Mouse (Mus musculus) cerebellum, postnatal 4 days (tissue): ENCODE results near the gene Gm20388.
A peak's percentile ranks its signal among the peaks of the same experiment; 100 is the strongest.

Experiments
- DNase-seq, 2 experiments: peaks; one replicate each; pipeline ENCODE4 v3.0.0; 2022; ENCODE audit warnings: low spot score in 2 of 2, mixed read lengths in 1 of 2

The Gm20388 gene

GRCm38 (mm10) chr8:124201706-124202105 is 4291.1 kb downstream of the Gm20388 start:
- DNase-seq, result no peak

DNA sequence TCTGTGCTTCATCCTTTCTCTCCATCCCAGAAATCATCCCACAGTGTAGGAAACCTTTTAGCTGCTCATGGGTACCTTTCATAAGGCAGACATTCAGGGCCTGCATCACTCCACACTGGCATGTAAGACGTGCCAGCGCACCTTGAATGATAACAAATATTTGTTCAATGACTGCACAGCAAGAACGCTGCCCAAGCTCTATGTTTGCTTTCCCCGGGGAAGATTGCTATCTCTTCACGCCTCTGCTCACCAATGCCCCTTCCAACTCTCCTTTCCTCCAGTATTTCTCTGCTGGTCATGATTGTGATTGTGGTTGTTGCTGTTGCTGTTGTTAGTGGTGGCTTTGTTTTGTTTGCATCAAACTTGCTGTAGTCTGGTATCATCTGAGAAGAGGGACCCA is 4292.3 kb downstream of the Gm20388 start:
- no peak for DNase-seq

- DNase-seq, result peak in 1 of 2 experiments; percentile 56
Measured at GRCm38 (mm10) chr8:124204001-124204601, 4293.5 kb downstream of the Gm20388 start.

DNA sequence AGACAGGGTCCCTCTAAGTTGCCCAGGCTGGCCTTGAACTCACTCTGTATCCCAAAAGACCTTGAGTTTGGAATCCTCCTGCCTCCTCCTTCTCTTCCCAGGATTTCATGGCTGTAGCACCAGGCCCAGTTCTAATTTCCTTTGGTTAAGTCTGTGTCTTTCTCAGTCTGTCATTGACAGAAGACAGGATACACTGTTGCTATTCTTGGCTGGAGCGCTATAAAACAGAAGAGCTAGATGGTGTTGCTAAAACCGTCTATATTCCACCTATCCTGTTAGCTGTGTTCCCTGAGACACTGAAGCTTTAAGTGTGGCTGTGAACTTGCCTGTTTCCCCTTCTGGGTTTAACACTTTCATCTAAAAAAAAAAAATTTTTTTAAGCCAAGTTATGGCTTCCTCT is 4301.5 kb downstream of the Gm20388 start:
- DNase-seq, result no peak

- DNase-seq, result no peak
Measured at GRCm38 (mm10) chr8:124216951-124217350, 4306.3 kb downstream of the Gm20388 start.

GRCm38 (mm10) chr8:124229883-124230282 is 4319.2 kb downstream of the Gm20388 start:
- no peak for DNase-seq

GRCm38 (mm10) chr8:124230496-124231175 is 4320.0 kb downstream of the Gm20388 start:
- DNase-seq, result no peak

GRCm38 (mm10) chr8:124231176-124231484 is 4320.5 kb downstream of the Gm20388 start, which contains the start of gene Galnt2:
Gene Galnt2, plus strand, starts transcription at chr8:124231391.
- peak; percentile 81 to 91 for DNase-seq

DNA sequence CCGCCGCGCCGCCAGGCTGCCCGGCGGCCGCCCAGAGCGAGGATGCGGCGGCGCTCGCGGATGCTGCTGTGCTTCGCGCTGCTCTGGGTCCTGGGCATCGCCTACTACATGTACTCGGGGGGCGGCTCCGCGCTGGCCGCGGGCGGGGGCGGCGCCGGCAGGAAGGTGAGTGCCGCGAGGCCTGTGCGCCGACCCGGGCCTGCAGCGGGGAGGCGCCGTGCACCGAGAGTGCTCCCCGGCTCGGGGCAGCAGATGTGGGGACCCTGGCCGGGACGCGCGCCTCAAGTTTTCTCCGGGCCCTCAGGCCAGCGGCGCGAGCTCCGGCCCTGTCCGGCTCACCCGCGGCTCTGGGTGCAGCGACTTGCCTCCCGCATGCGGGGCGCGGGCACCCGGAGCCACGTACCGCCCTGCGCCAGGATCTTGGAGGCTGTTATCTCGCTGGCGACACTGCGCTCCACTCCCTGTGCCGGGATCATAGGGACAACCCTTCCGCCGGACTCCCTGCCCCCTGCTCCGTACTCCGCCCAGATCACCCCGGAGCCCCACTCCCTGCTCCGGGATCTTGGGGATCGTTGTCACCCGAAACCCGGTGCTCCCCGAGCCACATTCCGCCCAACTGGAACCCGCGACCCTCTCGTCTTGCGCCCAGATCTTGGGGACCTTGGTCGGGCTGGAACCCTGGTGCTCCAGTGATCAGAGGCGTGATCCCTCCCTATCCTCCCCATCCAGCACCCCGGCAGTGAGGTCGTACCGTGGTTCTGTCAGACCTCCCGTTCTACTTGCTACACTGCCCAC is 4321.0 kb downstream of the Gm20388 start:
- peak in 1 of 2 experiments; percentile 50 for DNase-seq

DNA sequence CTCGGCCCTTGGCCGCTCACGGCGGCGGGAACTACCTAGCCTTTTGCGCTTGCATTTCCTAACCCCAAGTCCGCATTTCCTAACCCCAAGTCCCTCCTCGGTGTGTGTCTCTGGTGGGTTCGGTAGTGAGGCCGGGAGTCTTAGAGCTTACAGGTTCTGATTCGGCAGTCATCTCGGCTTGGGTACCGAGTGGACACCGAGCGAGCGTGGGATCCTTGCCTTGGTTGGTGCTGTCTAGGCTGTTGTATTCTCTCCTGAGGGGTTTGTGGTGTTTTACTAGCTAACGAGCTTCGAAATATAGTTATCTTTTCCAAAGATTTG is 4321.6 kb downstream of the Gm20388 start:
- no peak for DNase-seq

GRCm38 (mm10) chr8:124234496-124234895 is 4323.9 kb downstream of the Gm20388 start:
- DNase-seq, result no peak

- no peak for DNase-seq
Measured at GRCm38 (mm10) chr8:124235536-124235935, 4324.9 kb downstream of the Gm20388 start.

- DNase-seq, result no peak
Measured at GRCm38 (mm10) chr8:124239350-124239749, 4328.7 kb downstream of the Gm20388 start.

DNA sequence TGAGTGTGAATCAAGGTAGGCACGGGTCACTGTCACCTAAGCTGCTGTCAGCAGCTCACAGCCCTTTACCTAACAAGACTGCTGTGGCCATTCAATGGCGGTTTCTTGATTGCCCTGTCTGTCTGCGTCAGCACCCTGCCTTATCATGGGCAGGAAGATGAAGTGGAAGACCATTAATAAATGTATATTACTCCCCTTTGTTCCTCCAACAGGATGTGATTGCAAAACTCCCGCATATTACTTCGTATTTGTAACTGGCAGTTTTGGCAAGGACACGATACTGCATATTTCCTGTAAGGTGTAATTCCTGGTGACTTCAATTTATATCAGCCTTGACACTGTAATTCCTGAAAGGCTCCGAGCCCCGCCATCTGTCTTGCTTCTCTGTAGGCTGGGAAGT is 4330.3 kb downstream of the Gm20388 start:
- no peak for DNase-seq

- no peak for DNase-seq
Measured at GRCm38 (mm10) chr8:124242208-124242607, 4331.6 kb downstream of the Gm20388 start.

GRCm38 (mm10) chr8:124242913-124243312 is 4332.3 kb downstream of the Gm20388 start:
- DNase-seq, result no peak

DNA sequence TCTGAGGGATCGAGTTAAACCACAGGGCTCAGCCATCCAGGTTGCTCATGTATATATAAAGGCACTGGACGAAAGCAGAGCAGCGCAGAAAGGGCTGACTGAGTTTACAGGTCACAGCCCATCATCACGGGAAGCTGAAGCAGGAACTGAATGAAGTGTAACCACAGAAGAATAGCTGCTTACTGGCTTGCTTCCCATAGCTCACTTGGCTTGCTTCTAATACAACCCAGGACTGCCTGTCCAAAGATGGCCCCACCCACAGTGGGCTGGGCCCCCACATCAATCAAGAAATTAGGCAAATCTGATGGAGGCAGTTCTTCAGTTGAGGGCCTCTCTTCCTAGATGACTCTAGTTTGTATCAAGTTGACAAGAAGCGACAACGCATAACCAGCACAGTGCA is 4336.9 kb downstream of the Gm20388 start:
- DNase-seq, result no peak

- DNase-seq, result no peak
Measured at GRCm38 (mm10) chr8:124248688-124249087, 4338.0 kb downstream of the Gm20388 start.

DNA sequence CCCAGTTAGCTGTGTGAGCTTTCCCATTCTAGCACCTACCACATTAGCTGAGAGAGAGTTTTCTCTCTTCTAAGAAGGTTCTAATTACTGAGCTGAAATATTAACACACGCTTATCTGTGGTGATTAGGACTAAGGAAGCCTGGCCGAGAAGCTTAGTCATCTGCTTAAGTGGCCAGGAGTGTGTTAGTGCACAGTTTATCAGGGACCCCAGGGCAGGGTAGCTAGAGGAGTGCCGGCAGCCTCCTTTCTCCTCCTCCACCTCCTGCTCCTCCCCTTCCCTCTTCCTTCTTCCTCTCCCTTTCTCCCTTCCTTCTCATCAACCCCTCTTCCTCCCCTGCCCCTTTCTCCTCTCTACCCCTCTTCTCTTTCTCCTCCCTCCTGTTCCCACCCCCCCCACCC is 4339.6 kb downstream of the Gm20388 start:
- DNase-seq, result no peak

- no peak for DNase-seq
Measured at GRCm38 (mm10) chr8:124250785-124251184, 4340.1 kb downstream of the Gm20388 start.

DNA sequence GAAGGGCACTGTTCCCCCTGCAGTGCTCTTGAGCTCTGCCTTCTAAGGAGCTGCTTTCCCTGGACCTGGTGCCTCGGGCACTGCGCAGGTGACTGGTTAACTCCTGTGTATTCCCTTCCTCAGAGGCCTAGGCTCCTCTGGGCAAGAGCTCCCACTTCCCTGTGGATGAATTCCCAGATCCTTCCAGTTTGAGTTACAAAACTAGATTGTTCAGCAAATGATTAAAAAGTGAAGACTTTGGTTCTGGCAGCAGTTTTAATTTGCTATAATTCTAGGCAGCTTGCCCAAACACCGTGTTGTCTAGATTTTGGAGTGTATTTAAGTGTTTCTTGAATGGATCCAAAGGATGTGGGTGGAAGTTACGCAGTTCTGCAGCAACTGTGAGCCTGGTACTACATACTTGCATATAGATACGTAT is 4341.9 kb downstream of the Gm20388 start:
- DNase-seq, result no peak

- DNase-seq, result no peak
Measured at GRCm38 (mm10) chr8:124253939-124254338, 4343.3 kb downstream of the Gm20388 start.

DNA sequence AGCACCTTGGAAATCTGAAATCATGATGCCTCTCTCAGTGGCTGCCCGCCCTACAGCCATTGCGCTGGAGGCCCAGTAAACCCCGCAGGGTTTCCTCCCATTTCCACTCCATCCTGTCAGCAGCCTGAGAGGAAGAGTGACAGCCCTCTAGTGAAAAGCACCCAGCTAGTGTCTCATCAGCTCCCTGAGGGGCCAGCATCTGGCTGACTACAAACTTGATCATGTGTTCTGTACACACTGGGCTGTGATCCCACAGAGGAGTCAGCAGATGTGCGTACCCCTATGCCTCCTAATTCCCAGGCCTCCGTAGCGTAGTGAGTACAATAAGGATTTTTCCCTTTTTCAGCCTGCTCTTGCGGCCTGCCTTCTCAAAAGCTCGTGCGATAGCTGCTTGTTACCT is 4346.2 kb downstream of the Gm20388 start:
- no peak for DNase-seq
